Mouse (Mus musculus): ENCODE measurements around the gene Lamtor1.

DNA sequence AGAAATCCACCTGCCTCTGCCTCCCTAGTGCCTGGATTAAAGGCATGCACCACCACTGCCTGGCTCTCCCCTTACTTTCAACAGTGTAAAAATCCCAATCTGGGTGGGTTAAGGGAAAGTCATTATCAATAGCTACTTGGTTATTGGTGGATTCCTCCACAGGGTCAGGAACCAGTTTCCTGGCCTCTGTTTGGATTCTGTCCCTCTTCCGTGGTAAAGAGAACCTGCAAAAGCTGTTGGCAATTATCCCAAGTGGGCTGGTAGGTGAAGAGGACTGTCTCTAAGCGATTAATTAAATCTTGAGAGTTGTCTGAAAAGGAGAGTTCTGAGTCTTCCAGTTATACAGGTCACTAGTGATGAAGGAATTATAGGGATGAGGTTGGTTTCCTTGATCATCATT is 32.6 kb downstream of the Lamtor1 start:
- TF ChIP-seq CTCF (IDR thresholded peaks at IDR 0.05; ENCODE audit: low read depth), result no peak
- no peak for TF ChIP-seq EP300 (IDR thresholded peaks at IDR 0.05; ENCODE audit: low read depth)
